Mouse (Mus musculus): ENCODE data around the gene Cdh16.
"Not testable (repeated sequence)": the region's sequence is repeated elsewhere in the genome, so short reads cannot be mapped to it uniquely, and the experiment has no call there.

Cdh16 gene

GRCm38 (mm10) chr8:104624161-104624560 is at the start of gene Cdh16:
Cdh16 (minus strand) TSS chr8:104624396.
- DNase-seq, result no peak

DNA sequence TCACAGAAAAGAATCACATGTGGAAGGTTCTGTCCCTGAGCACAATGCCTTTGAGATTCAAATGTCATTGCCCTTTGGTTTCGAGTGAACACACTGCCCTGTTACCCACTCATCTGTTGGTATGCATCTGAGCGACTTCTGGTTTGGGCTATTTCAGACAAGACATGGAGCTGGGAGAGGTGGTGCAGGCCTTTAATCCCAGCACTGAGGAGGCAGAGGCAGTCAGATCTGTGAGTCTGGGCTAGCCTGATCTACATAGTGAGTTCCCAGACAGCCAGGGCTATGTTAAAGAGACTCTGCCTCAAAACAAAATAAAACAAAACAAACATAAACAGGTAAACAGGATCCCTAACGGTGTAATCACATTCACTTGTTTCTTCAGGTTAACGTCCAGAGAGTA is 31.4 kb upstream of the Cdh16 start:
- DNase-seq, result no peak

GRCm38 (mm10) chr8:104654984-104655383 is 30.8 kb upstream of the Cdh16 start:
- peak; percentile 84 for DNase-seq

DNA sequence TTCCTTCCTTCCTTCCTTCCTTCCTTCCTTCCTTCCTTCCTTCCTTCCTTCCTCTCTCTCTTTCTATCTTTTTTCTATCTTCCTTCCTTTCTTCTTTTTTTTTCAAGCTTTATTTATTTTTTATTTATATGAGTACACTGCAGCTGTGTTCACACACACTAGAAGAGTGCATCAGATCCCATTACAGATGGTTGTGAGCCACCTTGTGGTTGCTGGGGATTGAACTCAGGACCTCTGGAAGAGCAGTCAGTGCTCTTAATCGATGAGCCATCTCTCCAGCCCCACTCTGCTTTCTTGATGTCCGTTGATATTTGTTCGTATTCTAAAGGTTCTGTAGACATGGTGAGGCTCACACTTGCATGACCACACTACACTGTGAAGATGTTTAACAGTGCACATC is 20.0 kb upstream of the Cdh16 start:
- not testable (repeated sequence) for DNase-seq

GRCm38 (mm10) chr8:104642324-104642654 is 18.1 kb upstream of the Cdh16 start:
- no peak for DNase-seq

DNA sequence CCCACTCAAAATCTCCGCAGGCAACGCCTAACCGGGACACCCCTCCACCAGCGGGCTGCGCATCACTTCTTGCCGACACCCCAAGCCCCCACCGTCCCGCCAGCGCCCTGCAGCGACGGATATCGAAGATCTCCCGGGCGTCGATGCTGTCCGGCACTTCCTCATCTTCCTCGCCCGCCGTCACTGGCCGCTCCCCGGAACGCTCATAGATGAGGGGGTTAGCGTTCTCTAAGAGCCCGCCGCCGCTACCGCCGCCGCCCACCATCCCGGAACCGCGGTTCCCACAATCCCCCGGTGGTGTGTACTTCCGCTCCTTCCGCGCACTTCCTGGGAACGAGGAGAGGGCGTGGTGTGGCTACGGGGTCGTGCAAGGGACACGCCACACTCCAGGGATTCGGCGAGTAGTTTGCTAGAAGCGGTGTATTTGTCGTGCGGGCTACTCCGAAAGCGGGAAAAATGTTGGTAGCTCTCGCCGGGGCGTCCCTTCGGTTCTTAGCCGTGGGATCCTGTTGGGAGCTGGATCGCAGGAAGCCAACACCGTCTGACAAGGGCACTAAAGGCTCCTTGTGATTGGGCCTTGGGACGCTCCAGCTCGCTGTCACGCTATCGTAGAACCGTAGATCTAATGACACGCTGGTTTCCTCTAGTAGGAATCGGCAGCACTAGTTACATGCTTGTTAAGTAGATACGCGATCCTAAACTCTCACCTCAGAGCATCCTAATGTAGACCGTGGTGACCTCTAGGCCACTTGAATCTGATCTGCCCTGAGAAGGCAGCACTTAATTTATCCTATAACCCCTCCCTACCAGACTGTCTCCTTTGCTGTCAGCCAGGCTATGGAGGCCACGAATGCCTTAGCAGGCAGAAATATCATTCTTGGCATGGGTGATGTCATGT is 17.5 kb upstream of the Cdh16 start, which contains the start of gene Ciao2b:
Gene Ciao2b (minus strand): TSS at position 540 of the 898 bp plus-strand sequence.
- DNase-seq, result peak; percentile 94

- no peak for DNase-seq
Measured at GRCm38 (mm10) chr8:104640831-104641370, 16.7 kb upstream of the Cdh16 start.

DNA sequence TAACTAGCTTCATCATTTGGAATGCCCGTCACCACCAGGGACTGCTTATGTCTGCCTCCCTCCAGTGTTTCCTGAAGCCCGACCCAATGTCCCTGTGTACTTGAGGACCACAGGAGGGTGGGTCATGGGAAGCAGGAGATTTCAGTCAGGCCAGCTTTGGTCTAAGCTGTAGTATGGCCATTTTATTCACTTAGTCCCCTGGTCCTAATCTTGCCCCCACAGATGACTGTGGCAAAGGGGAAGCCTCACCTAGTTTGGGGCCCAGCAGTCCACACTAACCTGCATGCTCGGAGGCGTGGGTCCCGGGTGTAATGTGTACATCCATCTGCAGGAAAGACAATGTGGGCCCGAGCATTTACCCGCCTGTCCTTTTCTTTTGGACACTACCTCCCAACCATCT is 16.0 kb upstream of the Cdh16 start:
- no peak for DNase-seq

DNA sequence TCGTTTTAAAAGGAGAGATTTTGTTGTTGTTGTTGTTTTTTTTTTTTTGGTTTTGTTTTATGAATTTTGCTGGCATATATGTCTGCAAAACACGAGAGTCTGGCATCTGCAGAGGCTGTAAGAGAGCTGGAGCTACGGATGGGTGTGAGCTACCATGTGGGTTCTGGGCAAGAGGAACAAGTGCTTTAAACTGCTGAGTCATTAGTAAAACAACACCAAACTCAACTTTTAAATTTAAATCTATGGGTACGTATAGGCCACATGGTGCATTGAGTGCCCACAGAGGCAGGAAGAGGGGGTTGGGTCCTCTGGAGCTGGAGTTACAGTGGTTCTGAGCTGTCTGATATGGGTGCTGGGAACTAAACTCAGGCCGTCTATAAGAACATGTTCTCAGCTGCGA is 13.8 kb upstream of the Cdh16 start:
- no peak for DNase-seq

DNA sequence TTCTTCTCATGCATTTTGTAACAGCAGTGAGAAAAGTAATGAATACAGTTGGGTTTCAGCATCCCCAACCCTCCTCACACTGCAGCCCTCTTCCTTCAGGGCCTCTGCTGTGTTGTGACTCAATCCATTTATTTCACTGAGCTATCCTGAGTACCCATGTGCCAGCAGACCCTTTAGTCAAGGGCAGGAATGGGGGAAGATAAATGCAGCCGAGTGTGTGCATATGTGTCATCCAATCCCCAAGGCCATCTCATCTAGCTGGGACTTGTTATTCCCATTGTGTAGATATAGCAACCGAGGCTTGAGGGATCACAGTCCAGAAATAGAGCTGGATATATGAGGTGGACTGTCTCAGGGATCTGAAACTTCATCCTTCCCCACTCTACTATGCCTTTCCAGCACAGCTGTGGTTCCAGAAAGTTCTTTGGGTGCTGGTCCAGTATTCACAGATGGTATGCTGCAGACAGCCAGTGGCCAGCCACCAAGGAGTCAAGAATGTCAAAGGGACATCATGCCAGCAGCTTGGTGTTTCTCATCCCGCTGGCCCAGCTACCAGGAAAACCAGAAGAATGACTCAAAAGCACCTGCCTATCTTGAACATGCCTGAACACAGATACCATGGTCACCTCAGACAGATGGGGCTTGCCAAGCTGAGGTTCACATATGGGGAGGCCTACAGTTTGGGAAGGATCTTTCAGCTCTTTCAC is 11.0 kb upstream of the Cdh16 start:
- DNase-seq, result no peak

DNA sequence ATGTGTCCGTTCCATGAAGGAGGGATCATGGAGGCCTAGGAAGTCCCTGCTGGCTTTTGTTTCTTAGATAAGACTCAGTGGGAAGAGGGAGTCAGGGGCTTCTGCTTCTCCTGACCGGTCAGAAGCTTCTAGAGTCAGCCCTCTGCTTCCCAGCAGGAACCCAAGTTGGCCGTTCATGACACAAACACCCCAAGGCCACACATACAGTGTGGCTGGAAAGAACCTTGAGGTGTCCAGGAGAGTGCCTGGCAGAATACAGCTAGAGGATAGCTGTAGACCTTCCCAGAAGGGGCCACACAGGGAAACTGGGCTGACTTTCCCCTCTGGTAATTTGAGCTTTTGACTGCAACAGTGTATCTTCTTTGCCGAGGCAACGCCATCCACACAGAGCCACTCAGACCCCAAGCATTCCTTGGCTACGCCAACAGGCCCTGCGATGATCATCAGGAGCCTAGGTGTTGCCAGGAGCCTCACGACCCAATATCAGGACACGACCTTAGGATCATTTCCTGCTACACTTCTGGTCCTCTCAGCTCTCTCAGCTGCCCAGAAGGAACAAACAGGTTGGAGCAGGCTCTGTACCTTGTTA is 9.1 kb upstream of the Cdh16 start:
- DNase-seq, result no peak

GRCm38 (mm10) chr8:104632486-104632885 is 8.3 kb upstream of the Cdh16 start:
- DNase-seq, result peak; percentile 44

DNA sequence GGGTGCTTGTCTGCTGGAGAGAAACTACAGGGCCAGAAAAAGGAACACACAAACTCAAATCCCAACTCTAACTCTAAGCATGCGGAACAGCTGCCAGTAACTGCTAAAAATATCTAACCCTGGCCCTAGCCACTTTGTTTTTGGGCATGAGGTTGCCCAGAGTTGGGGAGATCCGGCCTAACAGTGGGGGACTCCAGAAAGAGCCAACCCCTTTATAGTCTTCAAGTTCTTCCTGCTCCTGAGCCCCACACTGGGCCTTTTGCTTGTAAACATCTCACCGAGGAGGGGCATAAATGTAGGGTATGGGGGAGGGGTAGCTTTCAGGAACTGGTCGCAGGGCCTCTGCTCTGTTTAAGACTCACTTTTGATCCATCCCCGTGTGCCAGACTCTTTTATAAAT is 7.8 kb upstream of the Cdh16 start:
- DNase-seq, result no peak

- DNase-seq, result no peak
Measured at GRCm38 (mm10) chr8:104630981-104631663, 6.9 kb upstream of the Cdh16 start, which contains the start of gene Rrad. Rrad (minus strand) TSS chr8:104631327.

DNA sequence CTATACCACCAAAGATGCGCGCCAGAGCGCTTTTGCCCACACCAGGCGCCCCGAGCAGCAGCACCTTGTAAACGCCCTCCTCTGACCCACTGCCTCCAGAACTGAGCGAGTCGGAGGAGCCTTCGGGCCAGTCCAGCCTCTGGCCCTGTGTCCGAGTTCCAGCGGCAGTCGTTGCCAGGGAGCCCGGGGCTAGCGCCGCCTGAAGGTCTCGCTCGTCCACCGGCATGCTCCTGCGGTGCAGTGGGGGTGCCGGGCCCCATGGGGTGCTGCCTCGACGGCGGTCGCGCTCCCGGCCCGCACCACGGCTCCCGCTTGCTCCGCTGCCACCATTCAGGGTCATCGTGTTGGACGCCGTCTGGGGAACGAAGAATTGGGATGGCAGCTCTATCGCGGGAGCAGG is 6.4 kb upstream of the Cdh16 start:
- no peak for DNase-seq

DNA sequence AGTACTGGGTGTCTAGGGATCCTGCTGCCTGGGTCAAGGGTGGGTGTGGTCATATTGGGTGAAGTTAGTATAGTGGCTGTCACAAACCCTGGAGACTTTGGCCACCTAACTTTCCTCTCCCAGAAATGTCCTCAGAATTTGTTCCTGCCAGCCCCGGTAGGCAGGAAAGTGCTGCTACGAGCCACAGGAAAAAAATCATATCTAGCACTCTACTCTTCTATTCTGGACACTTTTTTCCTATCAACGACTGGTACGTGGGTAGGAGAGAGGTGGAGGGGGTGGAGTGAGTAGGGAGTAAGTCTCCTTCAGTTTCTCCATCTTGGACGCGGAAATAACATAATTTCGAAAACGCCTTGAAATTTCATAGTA is 5.9 kb upstream of the Cdh16 start:
- no peak for DNase-seq

DNA sequence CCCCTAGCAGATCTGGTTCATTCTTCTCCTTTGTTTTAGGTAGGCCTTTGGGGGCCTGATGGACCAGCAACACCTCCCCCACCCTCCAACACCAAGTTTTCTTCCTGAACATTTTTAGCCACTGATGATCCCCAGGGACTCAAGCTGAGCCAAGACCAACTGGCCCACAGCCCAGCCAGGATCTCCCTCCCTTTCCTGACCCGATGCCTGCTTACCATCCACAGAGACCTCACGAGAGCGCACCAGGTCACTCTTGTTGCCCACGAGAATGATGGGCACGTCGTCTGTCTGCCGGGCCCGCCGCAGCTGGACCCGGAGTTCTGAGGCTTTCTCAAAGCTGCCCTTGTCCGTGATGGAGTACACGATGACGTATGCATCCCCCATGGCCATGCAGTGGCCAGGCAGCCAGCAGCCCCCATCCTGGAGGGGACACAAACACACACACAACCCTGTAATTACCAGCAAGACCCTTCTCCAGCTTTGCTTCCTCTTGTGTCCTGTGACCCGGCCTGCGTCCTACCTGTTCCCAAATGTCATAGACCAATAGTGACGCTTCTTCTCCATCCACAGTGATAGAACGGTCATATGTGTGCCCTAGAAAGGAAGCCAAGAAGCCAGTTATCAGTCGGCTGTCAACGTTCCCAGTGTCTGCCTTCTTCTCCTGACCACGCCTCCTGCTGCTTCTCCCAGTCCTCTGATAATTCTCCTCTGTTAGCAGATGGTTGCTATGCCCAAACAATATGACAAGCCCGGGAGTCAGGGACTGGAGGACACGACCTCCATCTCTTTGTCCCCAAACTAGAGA is 5.3 kb upstream of the Cdh16 start:
- DNase-seq, result no peak

DNA sequence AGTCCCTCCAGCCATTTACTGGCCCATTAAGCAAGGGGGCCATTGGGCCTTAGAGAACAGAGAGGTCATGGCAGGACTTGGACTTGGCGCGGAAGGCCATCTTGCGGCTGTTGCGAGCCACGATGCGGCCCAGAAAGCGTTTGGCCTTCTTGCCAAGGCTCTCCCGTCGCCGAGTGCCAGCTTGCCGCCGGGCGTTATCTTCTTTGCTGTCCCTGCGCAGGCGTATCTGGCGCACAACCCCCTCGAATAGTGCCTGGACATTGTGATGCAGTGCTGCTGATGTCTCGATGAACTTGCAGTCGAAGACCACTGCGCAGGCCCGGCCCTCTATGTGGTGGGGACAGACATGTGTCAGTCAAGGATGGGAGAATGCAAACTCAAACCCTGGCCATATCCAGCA is 4.2 kb upstream of the Cdh16 start:
- no peak for DNase-seq

- DNase-seq, result no peak
Measured at GRCm38 (mm10) chr8:104627065-104627740, 3.0 kb upstream of the Cdh16 start.

DNA sequence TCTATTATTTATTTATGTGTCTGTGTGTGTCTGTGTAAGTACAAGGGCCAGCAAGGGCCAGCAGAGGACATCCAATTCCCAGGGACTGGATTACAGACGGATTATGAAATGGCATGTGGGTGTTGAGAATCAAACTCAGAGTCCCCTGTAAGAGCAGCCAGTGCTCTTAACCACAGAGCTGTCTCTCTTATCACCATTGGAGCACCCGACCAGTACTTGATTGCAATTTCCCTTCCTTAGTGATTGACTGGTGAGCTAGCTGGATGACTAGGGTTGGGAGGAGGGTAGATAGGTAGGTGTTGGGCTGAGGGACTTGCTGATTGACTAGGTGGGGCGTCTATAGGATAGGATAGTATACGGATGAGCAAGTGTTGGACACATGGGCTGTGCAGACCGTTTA is 3.4 kb downstream of the Cdh16 start:
- DNase-seq, result no peak

DNA sequence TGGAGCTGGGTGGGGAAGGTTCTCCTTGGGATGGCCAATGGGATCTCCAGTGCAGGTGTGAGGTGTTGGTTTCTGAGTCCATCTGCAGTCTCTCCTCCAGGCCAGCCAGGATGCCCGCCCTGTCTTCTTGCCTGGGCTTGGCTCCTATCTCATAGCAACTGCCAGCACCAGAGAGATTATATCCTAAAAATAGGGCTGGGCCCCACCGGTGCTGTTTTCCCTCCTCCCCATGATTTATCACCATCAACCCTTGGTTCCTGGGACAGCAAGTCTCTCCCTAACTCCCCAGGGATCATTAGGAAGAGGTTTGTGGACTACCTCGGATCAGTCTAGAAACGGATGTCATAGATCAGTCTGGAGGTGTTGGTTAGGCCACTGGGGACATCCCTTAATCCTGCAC is 11.1 kb downstream of the Cdh16 start:
- no peak for DNase-seq

- DNase-seq, result no peak
Measured at GRCm38 (mm10) chr8:104611613-104612012, 12.6 kb downstream of the Cdh16 start.

All from right cerebral cortex, adult 18-20 months (tissue).